Mouse (Mus musculus): Measurements from ENCODE around the gene Myh10.

The Myh10 gene

DNA sequence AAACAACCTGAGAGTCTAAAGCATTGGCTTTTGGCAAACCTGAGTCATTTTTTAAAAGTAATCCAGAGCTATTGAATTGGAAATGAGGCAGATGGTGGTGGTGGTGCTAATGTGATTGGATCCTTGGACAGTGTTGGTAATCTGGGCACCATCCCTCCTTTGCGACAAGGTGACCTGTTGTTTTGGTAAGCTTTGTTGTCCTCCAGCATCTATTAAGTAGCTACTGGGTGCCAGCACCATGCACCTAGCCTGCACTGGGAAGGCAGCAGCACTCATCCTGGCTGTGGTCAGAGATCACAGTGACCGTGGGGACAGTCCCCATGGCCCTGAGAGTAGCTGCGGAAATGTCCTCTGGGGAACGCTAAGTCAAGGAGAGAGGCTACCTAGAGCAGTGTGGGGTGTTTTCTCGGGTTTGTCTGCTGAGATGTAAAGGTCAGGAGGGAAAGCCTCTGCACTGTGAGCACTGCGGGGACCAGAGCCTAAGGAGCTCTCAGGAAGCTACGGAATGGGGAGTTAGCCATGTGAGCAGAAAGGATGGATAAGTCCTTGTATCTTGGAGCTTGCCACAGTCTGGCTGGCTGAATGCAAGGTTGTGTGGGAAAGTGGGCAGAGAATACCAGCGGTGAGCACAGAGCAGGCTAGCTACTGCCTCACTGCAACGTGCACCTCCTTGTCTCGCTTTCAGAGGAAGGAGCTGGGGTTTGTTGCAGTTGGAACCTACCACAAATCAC, 88.5 kb downstream of the Myh10 start:
- no peaks in the 10 kb centered on the region for H3K27me3 ChIP-seq (ENCODE audit: control insufficient read depth, insufficient read depth, low read length, poor library complexity, severe bottlenecking)
- no peak for DNase-seq (ENCODE audit: low read depth, low spot score)
- H3K36me3 ChIP-seq (ENCODE audit: control insufficient read depth, insufficient read depth, low read length, poor library complexity, severe bottlenecking) = no peaks in the 10 kb centered on the region

DNA sequence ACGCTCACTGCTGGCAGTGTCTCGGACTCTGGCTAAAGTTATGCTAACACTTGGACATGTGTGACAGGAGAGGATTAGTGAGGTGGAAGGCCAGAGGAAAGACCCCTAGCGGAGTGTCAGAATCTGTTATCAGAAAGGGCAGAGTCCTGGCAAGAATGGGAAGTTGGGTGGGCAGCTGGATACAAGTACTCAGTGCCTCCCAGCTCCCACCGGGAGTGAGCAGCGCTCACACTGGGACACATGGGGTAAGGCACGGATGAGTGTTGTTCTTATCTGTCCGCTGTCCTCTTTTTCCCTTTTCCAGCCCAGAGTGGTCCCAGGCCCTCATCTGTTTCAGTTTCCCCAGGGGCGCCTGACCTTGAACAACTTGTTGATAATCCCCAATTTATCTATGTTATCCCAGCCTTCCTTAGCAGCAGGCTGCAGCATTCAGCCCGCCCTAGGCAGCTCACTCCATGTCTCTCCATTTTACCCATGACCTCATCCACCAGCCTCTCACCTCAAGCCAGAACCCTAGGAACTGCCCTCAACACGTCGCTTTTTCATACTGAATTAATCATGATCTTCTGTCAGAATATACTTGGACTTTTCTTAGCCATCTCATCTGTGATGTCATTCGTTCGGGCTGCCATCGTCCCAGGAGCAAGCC, 89.2 kb downstream of the Myh10 start:
- H3K27me3 ChIP-seq (ENCODE audit: control insufficient read depth, insufficient read depth, low read length, poor library complexity, severe bottlenecking) = no peaks in the 10 kb centered on the region
- no peaks in the 10 kb centered on the region for H3K36me3 ChIP-seq (ENCODE audit: control insufficient read depth, insufficient read depth, low read length, poor library complexity, severe bottlenecking)
- no peak for DNase-seq (ENCODE audit: low read depth, low spot score)

DNA sequence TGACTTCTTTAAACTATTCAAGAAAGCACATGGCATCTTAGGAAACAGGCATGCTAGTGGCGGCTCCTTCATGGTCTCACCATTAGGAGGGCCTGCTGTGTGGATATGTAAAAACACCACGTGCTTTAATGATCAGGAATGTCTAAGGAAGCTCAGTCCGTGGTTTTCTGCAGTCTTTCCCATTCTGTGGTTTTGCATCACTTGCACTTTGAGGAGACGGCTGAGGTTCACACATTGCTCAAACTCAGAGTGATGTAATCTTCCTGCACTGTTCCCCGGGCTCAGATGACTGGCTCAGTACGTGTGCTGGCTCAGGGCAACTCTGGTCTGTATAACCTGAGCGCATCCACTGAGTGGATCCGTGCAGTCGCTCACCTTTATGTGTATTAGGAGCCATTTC, 91.0 kb downstream of the Myh10 start:
- H3K36me3 ChIP-seq (ENCODE audit: control insufficient read depth, insufficient read depth, low read length, poor library complexity, severe bottlenecking) = no peaks in the 10 kb centered on the region
- DNase-seq (ENCODE audit: low read depth, low spot score) = no peak
- H3K27me3 ChIP-seq (ENCODE audit: control insufficient read depth, insufficient read depth, low read length, poor library complexity, severe bottlenecking) = no peaks in the 10 kb centered on the region

DNA sequence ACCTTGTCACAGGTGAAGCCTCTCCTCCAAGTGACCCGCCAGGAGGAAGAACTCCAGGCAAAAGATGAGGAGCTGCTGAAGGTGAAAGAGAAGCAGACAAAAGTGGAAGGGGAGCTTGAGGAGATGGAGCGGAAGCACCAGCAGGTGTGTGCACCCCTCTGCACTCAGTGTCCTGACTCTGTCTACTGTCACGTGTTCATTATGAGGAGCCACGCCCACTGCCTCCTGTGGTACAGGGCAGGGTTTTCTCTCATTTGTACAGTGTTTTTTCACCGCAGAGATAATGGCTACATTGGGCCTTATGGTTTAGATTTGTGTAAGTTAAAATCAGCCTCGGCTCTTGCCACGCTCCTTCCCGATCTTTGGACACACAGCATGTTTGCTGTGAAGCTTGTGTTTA, 94.5 kb downstream of the Myh10 start:
- no peak for DNase-seq (ENCODE audit: low read depth, low spot score)
- Histone ChIP-seq H3K27me3 (ENCODE audit: control insufficient read depth, insufficient read depth, low read length, poor library complexity, severe bottlenecking) (no peaks in the 10 kb centered on the region), H3K36me3 (ENCODE audit: control insufficient read depth, insufficient read depth, low read length, poor library complexity, severe bottlenecking) (no peaks in the 10 kb centered on the region)

DNA sequence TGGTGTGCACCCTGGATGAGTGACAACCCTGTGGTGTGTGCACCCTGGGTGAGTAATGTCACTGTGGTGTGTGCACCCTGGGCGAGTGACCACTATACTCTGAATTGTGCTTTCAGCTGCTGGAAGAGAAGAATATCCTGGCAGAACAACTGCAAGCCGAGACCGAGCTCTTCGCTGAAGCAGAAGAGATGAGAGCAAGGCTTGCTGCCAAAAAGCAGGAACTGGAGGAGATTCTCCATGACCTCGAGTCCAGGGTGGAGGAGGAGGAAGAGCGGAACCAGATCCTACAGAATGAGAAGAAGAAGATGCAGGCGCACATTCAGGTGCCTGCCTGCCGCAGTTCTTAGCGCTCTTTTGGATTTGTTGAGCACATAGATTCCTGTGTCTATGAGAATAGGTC, 95.9 kb downstream of the Myh10 start:
- no peaks in the 10 kb centered on the region for H3K36me3 ChIP-seq (ENCODE audit: control insufficient read depth, insufficient read depth, low read length, poor library complexity, severe bottlenecking)
- no peaks in the 10 kb centered on the region for H3K27me3 ChIP-seq (ENCODE audit: control insufficient read depth, insufficient read depth, low read length, poor library complexity, severe bottlenecking)
- DNase-seq (ENCODE audit: low read depth, low spot score) = no peak

DNA sequence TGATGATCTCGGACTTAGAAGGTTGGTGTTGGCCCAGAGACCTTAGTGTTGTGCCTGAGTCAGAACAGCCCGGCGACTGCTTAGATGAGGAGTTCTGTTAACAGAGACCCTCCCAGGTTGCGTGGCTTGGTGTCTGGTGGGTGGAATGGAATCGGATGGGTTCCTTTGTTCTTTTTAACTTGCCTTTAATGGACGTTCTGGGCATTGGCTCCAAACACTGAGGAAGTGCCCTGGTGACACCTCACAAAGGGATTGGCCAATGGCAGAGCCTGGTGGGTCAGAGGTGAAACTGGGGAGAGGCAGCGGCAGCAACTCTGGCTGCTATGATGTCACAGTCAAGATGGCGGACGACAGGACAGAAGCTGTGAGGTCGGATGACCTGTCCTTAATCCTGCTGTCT, 99.4 kb downstream of the Myh10 start:
- H3K36me3 ChIP-seq (ENCODE audit: control insufficient read depth, insufficient read depth, low read length, poor library complexity, severe bottlenecking) = no peaks in the 10 kb centered on the region
- DNase-seq (ENCODE audit: low read depth, low spot score) = no peak

DNA sequence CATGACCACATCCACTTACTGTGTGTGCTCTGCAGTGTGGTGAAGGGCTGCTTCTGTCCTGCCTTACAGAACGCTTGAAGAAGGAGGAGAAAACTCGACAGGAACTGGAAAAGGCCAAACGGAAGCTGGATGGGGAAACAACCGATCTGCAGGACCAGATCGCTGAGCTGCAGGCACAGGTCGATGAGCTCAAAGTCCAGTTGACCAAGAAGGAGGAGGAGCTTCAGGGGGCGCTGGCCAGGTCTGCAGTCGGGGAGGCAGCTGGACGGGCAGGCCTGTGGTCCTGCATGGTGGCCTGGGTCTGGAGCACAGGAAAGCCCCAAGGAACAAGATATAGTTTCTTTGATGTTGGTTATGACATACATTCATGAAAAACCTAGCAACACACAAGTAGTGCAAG, 100.4 kb downstream of the Myh10 start:
- Histone ChIP-seq H3K36me3 (ENCODE audit: control insufficient read depth, insufficient read depth, low read length, poor library complexity, severe bottlenecking) (no peaks in the 10 kb centered on the region), H3K27me3 (ENCODE audit: control insufficient read depth, insufficient read depth, low read length, poor library complexity, severe bottlenecking) (no peaks in the 10 kb centered on the region)
- no peak for DNase-seq (ENCODE audit: low read depth, low spot score)

More for the DNA sequence above, 99.4 kb downstream of the Myh10 start:
- H3K27me3 ChIP-seq (ENCODE audit: control insufficient read depth, insufficient read depth, low read length, poor library complexity, severe bottlenecking) = no peaks in the 10 kb centered on the region

DNA sequence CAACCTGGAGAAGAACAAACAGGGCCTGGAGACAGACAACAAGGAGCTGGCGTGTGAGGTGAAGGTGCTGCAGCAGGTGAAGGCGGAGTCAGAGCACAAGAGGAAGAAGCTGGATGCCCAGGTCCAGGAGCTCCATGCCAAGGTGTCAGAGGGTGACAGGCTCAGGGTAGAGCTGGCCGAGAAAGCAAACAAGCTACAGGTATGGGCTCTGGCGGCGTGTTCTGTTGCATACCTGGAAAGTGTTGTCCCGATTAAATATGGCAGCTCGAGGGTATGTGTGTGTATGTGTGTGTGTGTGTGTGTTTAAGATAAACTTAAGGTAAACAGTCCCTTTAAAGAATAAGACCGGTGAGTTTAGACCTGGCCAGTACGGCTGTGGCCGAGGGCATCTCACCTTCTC, 106.9 kb downstream of the Myh10 start:
- Histone ChIP-seq H3K36me3 (ENCODE audit: control insufficient read depth, insufficient read depth, low read length, poor library complexity, severe bottlenecking) (no peaks in the 10 kb centered on the region), H3K27me3 (ENCODE audit: control insufficient read depth, insufficient read depth, low read length, poor library complexity, severe bottlenecking) (no peaks in the 10 kb centered on the region)
- no peak for DNase-seq (ENCODE audit: low read depth, low spot score)

DNA sequence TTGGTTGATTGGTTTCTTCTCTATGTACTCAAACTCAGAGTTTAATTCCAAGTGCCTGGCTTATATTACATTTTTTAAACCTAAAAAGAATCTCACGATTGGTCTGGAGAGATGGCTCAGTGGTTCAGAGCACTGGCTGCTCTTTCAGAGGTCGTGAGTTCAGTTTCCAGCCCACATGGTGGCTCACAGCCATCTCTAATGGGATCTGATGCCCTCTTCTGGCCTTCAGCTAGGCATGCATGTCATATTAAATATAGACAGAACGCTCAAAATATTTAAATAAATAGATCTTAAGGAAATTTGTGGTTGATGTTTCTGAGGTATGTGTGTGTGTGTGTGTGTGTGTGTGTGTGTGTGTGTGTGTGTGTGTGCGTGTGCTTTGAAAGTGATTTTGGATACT, 113.8 kb downstream of the Myh10 start:
- no peak for DNase-seq (ENCODE audit: low read depth, low spot score)
- H3K27me3 ChIP-seq (ENCODE audit: control insufficient read depth, insufficient read depth, low read length, poor library complexity, severe bottlenecking) = no peaks in the 10 kb centered on the region
- H3K36me3 ChIP-seq (ENCODE audit: control insufficient read depth, insufficient read depth, low read length, poor library complexity, severe bottlenecking) = no peaks in the 10 kb centered on the region

DNA sequence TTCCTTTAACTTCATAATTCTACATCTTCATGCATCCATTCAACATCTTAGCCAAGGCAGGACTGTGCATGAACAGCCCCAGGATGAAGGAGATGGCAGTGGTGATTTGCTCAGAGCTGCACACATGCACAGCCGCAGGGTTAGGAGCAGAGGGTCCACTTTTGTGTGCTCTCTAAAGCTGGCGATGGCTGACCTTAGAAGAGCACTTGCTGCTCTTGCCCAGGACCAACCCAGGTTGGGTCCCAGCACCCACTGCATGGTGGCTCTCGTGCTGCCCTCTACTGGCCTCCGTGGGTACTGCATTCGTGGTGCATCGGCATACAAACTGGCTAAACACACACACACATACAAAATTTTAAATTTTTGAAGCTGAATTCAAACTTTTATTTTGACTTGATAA, 116.4 kb downstream of the Myh10 start:
- peak; percentile 70 for DNase-seq (ENCODE audit: low read depth, low spot score)
- Histone ChIP-seq H3K27me3 (ENCODE audit: control insufficient read depth, insufficient read depth, low read length, poor library complexity, severe bottlenecking) (no peaks in the 10 kb centered on the region), H3K36me3 (ENCODE audit: control insufficient read depth, insufficient read depth, low read length, poor library complexity, severe bottlenecking) (no peaks in the 10 kb centered on the region)

DNA sequence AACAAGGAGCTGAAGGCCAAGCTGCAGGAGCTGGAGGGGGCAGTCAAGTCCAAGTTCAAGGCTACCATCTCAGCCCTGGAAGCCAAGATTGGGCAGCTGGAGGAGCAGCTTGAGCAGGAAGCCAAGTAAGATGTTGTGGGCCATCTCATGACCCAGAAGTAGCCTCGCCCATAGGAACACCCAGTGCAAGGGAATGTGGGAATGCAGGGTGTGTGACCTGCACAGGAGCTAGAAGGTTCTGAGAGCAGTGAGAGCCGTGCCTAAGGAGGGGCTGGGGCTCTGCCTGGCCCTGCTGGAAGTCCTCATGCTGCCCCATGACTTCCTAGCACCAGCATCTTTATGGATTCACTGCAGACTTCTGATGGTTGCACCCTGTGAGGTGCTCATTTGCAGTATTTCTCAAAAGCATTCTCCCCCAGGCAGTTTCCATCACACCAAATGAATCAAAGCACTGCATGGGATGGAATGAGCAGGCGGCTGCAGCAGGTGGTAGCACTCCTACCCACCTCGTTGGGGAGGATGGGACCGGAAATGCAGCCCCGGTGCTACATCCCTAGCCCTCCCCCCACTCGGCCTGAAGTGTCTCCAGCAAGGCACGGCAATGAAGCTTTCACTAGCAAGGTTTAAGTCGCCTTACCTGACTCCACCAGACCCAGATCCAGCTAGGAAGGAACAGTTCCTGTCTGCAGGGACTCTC, 120.7 kb downstream of the Myh10 start:
- no peak for DNase-seq (ENCODE audit: low read depth, low spot score)

DNA sequence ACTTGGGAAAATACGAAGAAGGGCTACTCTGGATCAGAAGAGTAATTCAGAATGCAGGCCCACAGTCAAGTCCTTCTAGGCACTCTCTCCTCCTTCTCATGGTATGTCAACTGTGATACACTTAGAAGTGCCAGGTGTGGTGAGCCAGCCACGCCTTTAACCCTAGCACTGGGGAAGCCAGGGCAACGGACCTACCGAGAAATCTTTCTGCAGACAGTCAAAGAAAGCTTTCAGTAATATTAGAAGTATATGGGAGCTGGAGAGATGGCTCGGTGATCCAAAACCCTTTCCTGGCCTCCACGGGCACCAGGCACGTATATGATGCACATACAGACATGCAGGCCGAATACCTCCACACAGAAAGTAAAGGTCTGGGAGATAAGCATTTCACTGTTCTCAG, 127.1 kb downstream of the Myh10 start:
- no peak for DNase-seq (ENCODE audit: low read depth, low spot score)
- Histone ChIP-seq H3K27me3 (ENCODE audit: control insufficient read depth, insufficient read depth, low read length, poor library complexity, severe bottlenecking) (no peaks in the 10 kb centered on the region), H3K36me3 (ENCODE audit: control insufficient read depth, insufficient read depth, low read length, poor library complexity, severe bottlenecking) (peaks cover 6% of the 10 kb centered on the region; the same call in 1 of the 2 replicates)

More for the DNA sequence above, 120.7 kb downstream of the Myh10 start:
- Histone ChIP-seq H3K36me3 (ENCODE audit: control insufficient read depth, insufficient read depth, low read length, poor library complexity, severe bottlenecking) (0 out of 2 replicates have a peak, but pooled peaks cover 2% of the 10 kb centered on the region), H3K27me3 (ENCODE audit: control insufficient read depth, insufficient read depth, low read length, poor library complexity, severe bottlenecking) (no peaks in the 10 kb centered on the region)

DNA sequence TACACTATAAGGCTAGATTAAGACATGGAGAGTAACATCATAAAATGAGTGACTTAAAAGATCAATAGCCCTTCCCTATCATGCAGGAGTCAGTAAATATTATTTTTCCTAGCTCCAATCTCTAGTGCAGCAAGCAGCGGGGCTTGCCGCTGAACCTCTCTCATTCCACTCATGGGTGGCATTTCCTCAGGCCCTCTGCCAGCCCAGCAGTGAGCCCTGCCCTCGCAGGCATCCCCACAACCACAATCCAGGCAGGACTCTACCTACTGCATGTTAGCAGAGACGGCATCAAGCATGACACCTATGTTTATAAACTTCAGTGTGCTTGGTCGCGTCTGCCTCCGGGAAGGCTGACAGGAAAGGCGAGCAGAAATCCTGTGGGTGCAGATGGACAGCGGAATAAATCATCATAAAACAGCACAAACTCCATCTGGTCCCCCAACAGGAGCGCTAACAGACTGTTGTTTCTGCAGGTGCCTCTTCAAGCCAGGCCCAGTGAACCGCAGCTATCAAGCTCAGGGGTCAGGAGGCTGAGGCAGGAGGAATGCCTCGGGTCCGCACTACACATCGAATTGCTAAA, 128.0 kb downstream of the Myh10 start:
- peaks cover 10% of the 10 kb centered on the region for H3K36me3 ChIP-seq (ENCODE audit: control insufficient read depth, insufficient read depth, low read length, poor library complexity, severe bottlenecking)
- DNase-seq (ENCODE audit: low read depth, low spot score) = no peak
- H3K27me3 ChIP-seq (ENCODE audit: control insufficient read depth, insufficient read depth, low read length, poor library complexity, severe bottlenecking) = no peaks in the 10 kb centered on the region

DNA sequence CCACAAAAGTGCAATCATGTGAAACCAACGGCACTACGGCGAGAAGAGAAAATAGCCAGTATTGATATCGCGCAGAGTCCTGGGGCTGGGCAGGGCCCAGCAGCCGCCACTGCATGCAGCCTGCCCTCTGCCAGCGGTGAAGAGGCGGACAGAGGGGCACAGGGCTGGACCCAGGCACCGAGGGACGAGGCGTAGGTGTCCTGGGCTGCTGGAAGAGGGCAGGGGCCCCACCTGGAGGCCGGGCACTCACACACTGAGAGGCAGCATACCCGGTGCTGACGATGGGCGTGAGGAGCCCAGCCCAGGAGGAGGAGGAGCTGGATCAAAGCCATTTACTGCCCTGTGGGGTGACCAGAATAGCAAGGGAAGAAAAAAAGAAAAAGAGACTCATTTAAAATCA, 131.0 kb downstream of the Myh10 start:
- H3K27me3 ChIP-seq (ENCODE audit: control insufficient read depth, insufficient read depth, low read length, poor library complexity, severe bottlenecking) = no peaks in the 10 kb centered on the region
- peaks cover 11% of the 10 kb centered on the region for H3K36me3 ChIP-seq (ENCODE audit: control insufficient read depth, insufficient read depth, low read length, poor library complexity, severe bottlenecking)
- no peak for DNase-seq (ENCODE audit: low read depth, low spot score)

DNA sequence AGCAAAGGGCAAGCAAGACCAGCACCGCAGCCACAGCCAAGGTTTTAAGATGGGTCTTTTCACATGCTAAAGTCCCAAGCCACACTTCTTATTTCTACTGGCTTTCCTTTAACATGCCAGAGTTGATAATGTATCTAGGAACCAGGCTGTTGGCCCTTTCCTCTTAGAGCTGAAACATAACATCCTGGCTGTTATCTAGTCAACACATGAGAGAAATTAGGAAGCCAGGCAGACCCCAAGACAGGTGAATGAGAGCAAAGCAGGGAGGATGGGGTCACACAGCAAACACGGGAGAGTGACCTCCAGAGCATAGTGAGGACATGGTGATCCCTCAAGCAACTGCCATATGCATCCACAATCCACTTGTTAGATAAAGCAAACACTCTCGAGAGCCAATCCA, 135.4 kb downstream of the Myh10 start:
- DNase-seq (ENCODE audit: low read depth, low spot score) = no peak
- Histone ChIP-seq H3K36me3 (ENCODE audit: control insufficient read depth, insufficient read depth, low read length, poor library complexity, severe bottlenecking) (peaks cover 16% of the 10 kb centered on the region), H3K27me3 (ENCODE audit: control insufficient read depth, insufficient read depth, low read length, poor library complexity, severe bottlenecking) (no peaks in the 10 kb centered on the region)
